In the genomic region with DNA sequence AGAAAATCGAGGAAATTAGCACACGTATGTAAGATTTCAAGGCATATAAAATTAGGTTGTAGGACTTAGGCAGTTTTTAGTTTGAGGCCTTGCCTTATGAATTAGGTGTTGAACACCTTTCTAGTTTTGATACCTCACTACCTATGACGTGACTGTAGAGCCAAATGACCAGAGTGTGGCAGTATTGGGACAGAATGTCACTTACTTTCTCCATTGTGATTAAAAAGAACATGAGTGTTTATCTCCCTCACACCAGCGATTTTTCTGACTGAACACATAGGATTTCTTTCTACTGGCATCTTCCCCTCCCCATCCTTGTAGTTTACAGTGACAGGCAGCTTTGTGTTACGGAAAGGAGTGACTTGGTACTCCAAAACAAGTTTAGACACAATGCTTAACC, we compare ENCODE assay signal across 8 mouse cellular contexts. TPM values are rescaled to one million over a fixed set of nuclear protein-coding genes. Genes with fewer than 3 reads are reported as not detected.
DNase-seq lines count a peak whose midpoint lies in the region; ATAC-seq lines count a peak whose summit lies in the region.

No protein-coding gene starts in this region.

- no peaks in the 10 kb centered on the region for H3K4me1 ChIP-seq in midbrain, embryonic 12.5 days
- H3K4me1 ChIP-seq in midbrain, embryonic 11.5 days (ENCODE audit: control insufficient read depth, insufficient read depth, low read length), result no peaks in the 10 kb centered on the region

- WGBS in midbrain, embryonic 12.5 days, result 45% methylated on average over 5 of the region's 5 CpGs
- WGBS in midbrain, embryonic 11.5 days, result 54% methylated on average over 5 of the region's 5 CpGs

- H3K9ac ChIP-seq in midbrain, embryonic 12.5 days (replicated peaks), result no peak overlapping the region
- no peak overlapping the region for H3K9ac ChIP-seq in midbrain, embryonic 11.5 days (ENCODE audit: low read length)

- DNase-seq in cerebellum, adult 9-10 months, result peak; percentile 59
- DNase-seq in cerebellum, adult 11-12 months, result no peak
- DNase-seq in midbrain, embryonic 11.5 days (ENCODE audit: low spot score, missing footprints), result no peak
- DNase-seq in layer of hippocampus, adult 9-11 months, result peak; percentile 41
- no peak for DNase-seq in c-Kit-positive CD71-positive TER-119-positive erythroid progenitor cells, embryonic 14.5 days (ENCODE audit: low spot score)
- no peak for DNase-seq in liver

- H3K4me2 ChIP-seq in midbrain, embryonic 12.5 days (replicated peaks), result no peak overlapping the region
- H3K4me2 ChIP-seq in midbrain, embryonic 11.5 days, result no peak overlapping the region

- H3K4me3 ChIP-seq in midbrain, embryonic 12.5 days, result no peak overlapping the region
- no peak overlapping the region for H3K4me3 ChIP-seq in midbrain, embryonic 11.5 days (ENCODE audit: low read depth, low read length)

- H3K27me3 ChIP-seq in midbrain, embryonic 12.5 days, result no peaks in the 10 kb centered on the region
- H3K27me3 ChIP-seq in midbrain, embryonic 11.5 days (ENCODE audit: control insufficient read depth, insufficient read depth, low read length), result no peaks in the 10 kb centered on the region

- H3K9me3 ChIP-seq in midbrain, embryonic 12.5 days, result no peaks in the 10 kb centered on the region
- no peaks in the 10 kb centered on the region for H3K9me3 ChIP-seq in midbrain, embryonic 11.5 days (ENCODE audit: control insufficient read depth, low read length)

- H3K36me3 ChIP-seq in midbrain, embryonic 12.5 days, result peaks cover 8% of the 10 kb centered on the region; the same call in 1 of the 2 replicates
- H3K36me3 ChIP-seq in midbrain, embryonic 11.5 days (ENCODE audit: control insufficient read depth, insufficient read depth, low read length), result no peaks in the 10 kb centered on the region

- ATAC-seq in midbrain, embryonic 12.5 days (ENCODE audit: low FRiP score, low read depth), result 0 out of 2 replicates have a peak, but pooled peaks have one; percentile 49
- no peak; the same call in 1 of the 2 replicates for ATAC-seq in midbrain, embryonic 11.5 days (ENCODE audit: low FRiP score)
- peak; percentile 44; the same call in 1 of the 2 replicates for ATAC-seq in granulocyte monocyte progenitor cell, adult 5-6 weeks (replicated peaks; ENCODE audit: poor library complexity, severe bottlenecking)

- H3K27ac ChIP-seq in midbrain, embryonic 12.5 days (replicated peaks), result no peak overlapping the region
- H3K27ac ChIP-seq in midbrain, embryonic 11.5 days (ENCODE audit: low read depth, low read length), result no peak overlapping the region

RNA-seq across cellular contexts. Expression of a gene that starts 55.5 kb away (rescaled TPM):
- 75.3 and 76.0 TPM in 2 replicates for polyA plus RNA-seq in midbrain, embryonic 12.5 days (2016; fragmentation: Nextera tagmentation; extraction: Ambion mirVana)
- 76.1 and 77.0 TPM in 2 replicates for polyA plus RNA-seq in midbrain, embryonic 11.5 days (2014; fragmentation: Nextera tagmentation; extraction: Ambion mirVana)
- total RNA-seq in granulocyte monocyte progenitor cell, adult 5-6 weeks (2014; fragmentation: Nextera tagmentation), result 16.8 and 18.2 TPM in 2 replicates
- total RNA-seq in granulocyte monocyte progenitor cell, adult 5-6 weeks (2017), result 11.6 and 12.6 TPM in 2 replicates

Comparison
In these comparisons a context has a peak if more than half of its experiments do, and no peak if none do; other contexts are left out.
1. DNase-seq: peak in cerebellum, adult 9-10 months (single experiment) and layer of hippocampus, adult 9-11 months (single experiment); none in cerebellum, adult 11-12 months (single experiment), midbrain, embryonic 11.5 days (single experiment), c-Kit-positive CD71-positive TER-119-positive erythroid progenitor cells, embryonic 14.5 days (single experiment) and liver (single experiment).